Mouse (Mus musculus): ENCODE results near the gene Epb41. TPM values are rescaled to one million over a fixed set of nuclear protein-coding genes. Genes with fewer than 3 reads are reported as not detected.

The Epb41 gene
- polyA plus RNA-seq, 1 experiment from 2014 or later: 95.5 TPM

DNA sequence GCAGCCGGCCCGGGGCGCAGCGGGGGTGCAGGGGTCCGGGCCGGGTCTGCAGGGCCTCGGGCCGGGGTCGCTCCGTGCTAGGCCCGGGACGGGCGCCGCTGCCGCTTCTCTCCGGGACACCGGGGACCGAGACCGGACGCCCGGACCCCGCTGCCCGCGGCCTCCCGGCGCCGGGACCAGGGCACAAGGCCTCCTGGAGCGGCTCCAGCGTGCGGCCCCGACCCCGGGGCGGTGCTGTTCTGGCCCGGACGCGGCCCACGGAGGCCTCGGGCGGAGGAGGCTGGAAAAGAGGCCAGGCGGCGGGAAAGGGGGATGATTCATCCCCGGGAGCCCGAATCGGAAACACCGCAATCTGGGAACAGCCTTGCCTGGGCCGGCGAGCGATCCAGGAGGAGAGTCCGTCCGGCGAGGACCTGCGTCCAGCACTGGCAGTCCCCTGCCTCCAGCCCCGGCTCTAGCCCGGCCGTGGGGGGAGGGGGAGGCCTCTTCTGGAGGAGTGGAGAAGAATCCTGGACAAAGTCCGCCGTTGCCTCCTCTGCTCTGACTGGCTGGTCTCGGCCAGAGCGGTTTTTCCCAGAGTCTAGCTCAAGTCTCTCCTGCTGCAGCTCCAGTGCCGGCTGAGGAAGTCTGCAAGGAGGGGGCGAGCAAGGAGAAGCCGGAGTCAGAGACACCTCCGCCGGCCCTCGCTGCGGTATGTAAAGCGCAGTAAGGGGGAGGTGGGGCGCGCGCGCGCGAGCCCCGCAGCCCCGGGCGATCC lies 154.3 kb downstream of the Epb41 start:
- H3K4me1 ChIP-seq (replicated peaks): peaks cover 65% of the 10 kb centered on the region
- H3K36me3 ChIP-seq: peaks cover 26% of the 10 kb centered on the region
- WGBS: under 1% methylated on average over 46 of the region's 76 CpGs
- H3K27ac ChIP-seq (replicated peaks): no peak overlapping the region
- ATAC-seq (ENCODE audit: low read depth): 0 out of 2 replicates have a peak, but pooled peaks have one; percentile 1
- peak overlapping the region; percentile 49 for H3K4me3 ChIP-seq
- peak overlapping the region; percentile 75 for H3K4me2 ChIP-seq
- peak overlapping the region; percentile 71 for H3K9ac ChIP-seq
- no peaks in the 10 kb centered on the region for H3K9me3 ChIP-seq
- peaks cover 100% of the 10 kb centered on the region for H3K27me3 ChIP-seq

DNA sequence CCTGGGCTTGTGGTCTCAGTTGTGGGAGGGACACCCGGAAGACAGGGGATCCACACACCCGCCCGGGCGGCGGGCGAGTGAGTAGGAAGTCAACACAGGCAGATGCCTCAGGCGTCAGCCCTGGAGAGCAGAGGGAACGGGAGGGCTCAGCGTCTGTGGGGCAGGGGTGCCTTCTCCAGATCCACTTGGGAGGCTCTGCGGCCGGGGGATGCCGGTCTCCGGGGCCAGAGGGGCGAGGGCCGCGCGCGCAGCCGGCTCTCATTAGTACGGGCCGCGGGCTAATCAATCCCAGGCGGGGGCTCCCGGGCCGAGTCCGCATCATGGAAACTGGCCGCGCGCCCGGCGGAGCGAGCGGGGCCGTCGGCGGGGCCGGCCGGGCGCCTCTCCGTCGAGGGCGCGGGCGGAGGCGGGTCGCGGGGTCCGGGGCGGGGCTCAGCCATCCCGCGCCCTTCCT lies 155.0 kb downstream of the Epb41 start:
- H3K9me3 ChIP-seq: no peaks in the 10 kb centered on the region
- H3K9ac ChIP-seq: peak overlapping the region; percentile 71
- peak overlapping the region; percentile 49 for H3K4me3 ChIP-seq
- peaks cover 99% of the 10 kb centered on the region for H3K27me3 ChIP-seq
- ATAC-seq (ENCODE audit: low read depth): no peak
- H3K36me3 ChIP-seq: peaks cover 20% of the 10 kb centered on the region
- peaks cover 71% of the 10 kb centered on the region for H3K4me1 ChIP-seq (replicated peaks)
- peak overlapping the region; percentile 75 for H3K4me2 ChIP-seq
- H3K27ac ChIP-seq (replicated peaks): no peak overlapping the region
- WGBS: 2% methylated on average over 50 of the region's 51 CpGs

DNA sequence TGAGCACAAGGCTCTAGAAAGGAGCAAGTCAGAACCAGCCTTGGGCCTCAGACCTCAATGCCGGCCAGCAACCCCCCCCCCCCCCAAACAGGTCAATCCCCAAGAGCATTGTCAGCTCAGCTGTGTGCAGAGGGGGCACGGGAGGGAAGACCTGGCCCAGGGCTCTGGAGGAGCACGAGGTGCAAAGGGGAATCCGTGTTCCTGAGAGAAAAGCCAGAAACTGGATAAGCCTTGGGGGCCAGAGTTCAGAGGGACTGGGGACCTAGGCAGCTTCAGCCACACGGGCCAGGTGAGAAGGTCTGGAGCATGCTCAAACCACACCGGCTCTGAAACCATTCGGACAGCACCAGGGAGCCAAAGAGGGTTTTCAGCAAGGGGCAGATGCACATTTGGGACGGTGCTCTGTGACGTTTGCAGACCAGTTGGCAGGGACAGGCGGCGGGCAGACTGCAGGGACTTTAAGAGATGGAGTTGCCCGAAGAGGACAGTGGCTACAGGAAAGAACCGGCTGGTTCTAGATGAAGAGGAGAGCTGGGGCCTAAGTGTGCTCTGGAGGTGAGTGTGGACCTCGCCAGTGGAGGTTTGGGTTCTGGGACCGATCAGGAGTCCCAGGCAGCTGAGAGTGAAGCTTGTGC lies 155.5 kb downstream of the Epb41 start:
- Histone ChIP-seq H3K9ac (no peak overlapping the region), H3K4me3 (peak overlapping the region; percentile 49), H3K4me1 (replicated peaks) (peaks cover 75% of the 10 kb centered on the region), H3K36me3 (peaks cover 14% of the 10 kb centered on the region), H3K9me3 (no peaks in the 10 kb centered on the region), H3K27me3 (peaks cover 94% of the 10 kb centered on the region), H3K27ac (replicated peaks) (no peak overlapping the region), H3K4me2 (peak overlapping the region; percentile 75)
- 17% methylated on average over 15 of the region's 15 CpGs for WGBS
- no peak for ATAC-seq (ENCODE audit: low read depth)

- Histone ChIP-seq H3K4me1 (replicated peaks) (peaks cover 76% of the 10 kb centered on the region), H3K36me3 (peaks cover 7% of the 10 kb centered on the region; the same call in 1 of the 2 replicates), H3K4me3 (no peak overlapping the region), H3K27ac (replicated peaks) (no peak overlapping the region), H3K9me3 (no peaks in the 10 kb centered on the region), H3K27me3 (peaks cover 92% of the 10 kb centered on the region), H3K4me2 (no peak overlapping the region), H3K9ac (0 out of 2 replicates have a peak overlapping the region, but pooled peaks have one; percentile 31)
- WGBS: 16% methylated on average over 14 of the region's 15 CpGs
- no peak for ATAC-seq (ENCODE audit: low read depth)
These were observed 156.2 kb downstream of the Epb41 start for GRCm38 (mm10) chr4:131918711-131919500.

GRCm38 (mm10) chr4:131918026-131918533 lies 157.0 kb downstream of the Epb41 start:
- Histone ChIP-seq H3K9me3 (no peaks in the 10 kb centered on the region), H3K9ac (no peak overlapping the region), H3K4me3 (no peak overlapping the region), H3K4me1 (replicated peaks) (peaks cover 78% of the 10 kb centered on the region), H3K27me3 (peaks cover 92% of the 10 kb centered on the region), H3K4me2 (no peak overlapping the region), H3K36me3 (peaks cover 3% of the 10 kb centered on the region; the same call in 1 of the 2 replicates), H3K27ac (replicated peaks) (no peak overlapping the region)
- ATAC-seq (ENCODE audit: low read depth): no peak
- 55% methylated on average over 7 of the region's 7 CpGs for WGBS

- no peak overlapping the region for H3K27ac ChIP-seq (replicated peaks)
- H3K4me3 ChIP-seq: no peak overlapping the region
- no peaks in the 10 kb centered on the region for H3K36me3 ChIP-seq
- H3K9ac ChIP-seq: no peak overlapping the region
- H3K27me3 ChIP-seq: peaks cover 89% of the 10 kb centered on the region
- peaks cover 72% of the 10 kb centered on the region for H3K4me1 ChIP-seq (replicated peaks)
- no peaks in the 10 kb centered on the region for H3K9me3 ChIP-seq
- 87% methylated on average over 10 of the region's 10 CpGs for WGBS
- no peak overlapping the region for H3K4me2 ChIP-seq
- no peak for ATAC-seq (ENCODE audit: low read depth)
These were observed 158.0 kb downstream of the Epb41 start for GRCm38 (mm10) chr4:131917010-131917555.

GRCm38 (mm10) chr4:131916425-131916824 lies 158.7 kb downstream of the Epb41 start:
- Histone ChIP-seq H3K27me3 (peaks cover 85% of the 10 kb centered on the region), H3K9me3 (no peaks in the 10 kb centered on the region), H3K9ac (no peak overlapping the region), H3K36me3 (no peaks in the 10 kb centered on the region), H3K27ac (replicated peaks) (no peak overlapping the region), H3K4me3 (no peak overlapping the region), H3K4me2 (no peak overlapping the region), H3K4me1 (replicated peaks) (peaks cover 65% of the 10 kb centered on the region)
- 7% methylated on average over 15 of the region's 15 CpGs for WGBS
- ATAC-seq (ENCODE audit: low read depth): peak; percentile 42; the same call in 1 of the 2 replicates

- Histone ChIP-seq H3K36me3 (no peaks in the 10 kb centered on the region), H3K4me2 (peak overlapping the region; percentile 56), H3K4me1 (replicated peaks) (peaks cover 62% of the 10 kb centered on the region), H3K9me3 (no peaks in the 10 kb centered on the region), H3K9ac (0 out of 2 replicates have a peak overlapping the region, but pooled peaks have one; percentile 14), H3K4me3 (peak overlapping the region; percentile 26; the same call in 1 of the 2 replicates), H3K27ac (replicated peaks) (0 out of 2 replicates have a peak overlapping the region, but pooled peaks have one; percentile 5), H3K27me3 (peaks cover 82% of the 10 kb centered on the region)
- ATAC-seq (ENCODE audit: low read depth): 0 out of 2 replicates have a peak, but pooled peaks have one; percentile 8
- 13% methylated on average over 13 of the region's 13 CpGs for WGBS
These were observed 159.2 kb downstream of the Epb41 start for GRCm38 (mm10) chr4:131915821-131916328.

DNA sequence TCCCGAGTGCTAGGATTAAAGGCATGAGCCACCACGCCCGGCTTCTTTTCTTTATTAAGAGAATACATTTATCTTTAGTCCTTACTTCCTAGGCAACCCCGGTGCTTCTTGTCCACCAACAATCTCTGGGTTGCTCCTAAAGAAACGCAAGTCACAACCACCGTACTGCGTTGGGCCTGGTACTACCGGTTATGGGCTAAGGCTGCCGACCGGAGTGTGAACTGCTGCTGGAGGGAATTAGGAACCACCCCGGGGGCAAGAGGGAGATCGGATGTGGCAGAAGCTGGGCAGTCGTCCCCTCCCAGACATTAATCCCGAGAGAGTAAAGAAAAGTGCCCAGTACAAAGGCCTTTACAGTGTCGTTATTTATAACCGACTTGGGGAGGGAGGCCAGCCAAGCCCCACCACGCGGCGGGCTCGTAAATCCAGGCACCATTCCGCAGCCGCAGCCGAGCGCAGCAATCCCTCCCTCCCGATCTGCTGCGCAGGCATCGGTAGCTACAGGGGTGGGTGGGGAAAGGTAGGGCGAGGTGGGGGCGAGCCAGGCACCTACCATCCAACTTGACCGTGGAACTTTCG lies 160.1 kb downstream of the Epb41 start:
- peak overlapping the region; percentile 50; the same call in 1 of the 2 replicates for H3K9ac ChIP-seq
- peak overlapping the region; percentile 26 for H3K4me3 ChIP-seq
- H3K27me3 ChIP-seq: peaks cover 73% of the 10 kb centered on the region
- peaks cover 62% of the 10 kb centered on the region for H3K4me1 ChIP-seq (replicated peaks)
- H3K36me3 ChIP-seq: no peaks in the 10 kb centered on the region
- H3K9me3 ChIP-seq: no peaks in the 10 kb centered on the region
- no peak overlapping the region for H3K27ac ChIP-seq (replicated peaks)
- WGBS: under 1% methylated on average over 31 of the region's 31 CpGs
- H3K4me2 ChIP-seq: peak overlapping the region; percentile 56
- ATAC-seq (ENCODE audit: low read depth): peak; percentile 57; the same call in 1 of the 2 replicates

DNA sequence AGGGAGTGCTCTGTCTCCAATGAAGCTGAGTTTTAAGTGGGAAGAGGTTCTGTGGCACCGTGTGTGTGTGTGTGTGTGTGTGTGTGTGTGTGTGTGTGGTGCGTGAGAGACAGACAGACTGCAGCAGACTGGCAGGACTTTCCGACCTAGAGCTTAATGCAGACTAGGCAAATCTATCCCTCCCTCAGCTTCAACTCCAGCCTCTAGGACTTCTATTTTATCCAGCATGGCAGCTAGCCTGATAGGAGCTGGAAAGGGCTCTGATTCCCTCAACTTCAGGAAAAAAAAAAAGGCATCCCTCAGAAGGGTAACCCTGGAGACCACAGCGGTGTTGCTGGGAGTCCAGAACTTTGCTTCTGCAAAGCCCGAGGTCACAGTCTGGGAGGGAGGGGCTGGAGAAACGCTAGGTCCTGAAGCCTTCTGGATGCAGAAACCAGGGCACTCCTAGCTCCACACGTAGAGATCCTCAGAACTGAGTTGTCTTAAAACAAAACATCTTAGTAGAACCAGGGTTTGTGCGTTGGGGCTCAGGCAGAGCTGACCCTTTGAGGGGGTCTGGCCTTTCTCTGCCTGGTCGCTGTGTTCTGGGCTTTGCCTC lies 161.0 kb downstream of the Epb41 start:
- H3K4me1 ChIP-seq (replicated peaks): peaks cover 60% of the 10 kb centered on the region
- WGBS: 7% methylated on average over 9 of the region's 9 CpGs
- peaks cover 65% of the 10 kb centered on the region for H3K27me3 ChIP-seq
- peak overlapping the region; percentile 13; the same call in 1 of the 2 replicates for H3K4me2 ChIP-seq
- H3K9me3 ChIP-seq: no peaks in the 10 kb centered on the region
- H3K9ac ChIP-seq: no peak overlapping the region
- no peak overlapping the region for H3K27ac ChIP-seq (replicated peaks)
- H3K36me3 ChIP-seq: no peaks in the 10 kb centered on the region
- no peak for ATAC-seq (ENCODE audit: low read depth)
- no peak overlapping the region for H3K4me3 ChIP-seq
